Comparison of ENCODE assay signal across 13 mouse cellular contexts in genomic region chr5:23461688-23462087, GRCm38 (mm10). TPM values are rescaled to one million over a fixed set of nuclear protein-coding genes. Genes with fewer than 3 reads are reported as not detected.
A peak's percentile ranks its signal among the peaks of the same experiment; 100 is the strongest.
DNase-seq lines count a peak whose midpoint lies in the region; TF ChIP-seq lines count a peak whose summit lies in the region.
"Had no signal": no experiment of that assay in that cellular context is flagged by ENCODE, and none has a peak within 500 bp of the region (broad histone marks: within the 10 kb centered on the region; RNA-seq: fewer than 3 reads in every experiment).

No protein-coding gene starts in this region.

- DNase-seq in gastrocnemius, adult 2 months: no peak
- no peak for DNase-seq in gastrocnemius, postnatal 36 days
- DNase-seq in testis, postnatal 14 days (ENCODE audit: low spot score): peak; percentile 18
- DNase-seq in testis, postnatal 10 days (ENCODE audit: low spot score): no peak
- DNase-seq in c-Kit-positive CD71-positive TER-119-positive erythroid progenitor cells, embryonic 14.5 days (ENCODE audit: low spot score): peak; percentile 25
- no peak for DNase-seq in cerebellum, adult 18-20 months
- no peak for DNase-seq in urinary bladder, postnatal 10 days (ENCODE audit: low spot score)
- DNase-seq: cerebellum, postnatal 36 days had no signal

- intact Hi-C loops in gastrocnemius, adult 2 months (cut with DNase I): no loop called here
- intact Hi-C loops in gastrocnemius, postnatal 36 days (cut with DNase I): no loop called here

- no peak overlapping the region for H3K4me3 ChIP-seq in gastrocnemius, adult 2 months
- H3K4me3 ChIP-seq: erythroblast, embryonic 14.5 days; liver, embryonic 15.5 days; midbrain, embryonic 13.5 days; neural tube, embryonic 13.5 days had no signal

- H3K27ac ChIP-seq in gastrocnemius, adult 2 months: peak overlapping the region; percentile 69
- H3K27ac ChIP-seq: liver, embryonic 15.5 days; midbrain, embryonic 13.5 days; neural tube, embryonic 13.5 days; stomach, postnatal 0 days had no signal

- no peak for TF ChIP-seq CTCF in gastrocnemius, adult 2 months (IDR thresholded peaks at IDR 0.05)

RNA-seq across cellular contexts. Expression of gene Kmt2e, which starts 27.4 kb away (rescaled TPM):
- total RNA-seq in gastrocnemius, adult 2 months (2021): 10 to 100 TPM; 26.4 to 28.4 TPM
- total RNA-seq in gastrocnemius, postnatal 36 days (2021): 10 to 100 TPM; 22.2 to 25.6 TPM

Comparison
In these comparisons a context has a peak if more than half of its experiments do, and no peak if none do; other contexts are left out.
1. DNase-seq: peak in testis, postnatal 14 days (single experiment) and c-Kit-positive CD71-positive TER-119-positive erythroid progenitor cells, embryonic 14.5 days (single experiment); none in gastrocnemius, adult 2 months (single experiment), gastrocnemius, postnatal 36 days (0 of 2), testis, postnatal 10 days (single experiment), cerebellum, adult 18-20 months (0 of 2) and urinary bladder, postnatal 10 days (single experiment).